Mouse (Mus musculus): Measurements from ENCODE around the gene Nav2.
A peak's percentile ranks its signal among the peaks of the same experiment; 100 is the strongest.

Gene Nav2

DNA sequence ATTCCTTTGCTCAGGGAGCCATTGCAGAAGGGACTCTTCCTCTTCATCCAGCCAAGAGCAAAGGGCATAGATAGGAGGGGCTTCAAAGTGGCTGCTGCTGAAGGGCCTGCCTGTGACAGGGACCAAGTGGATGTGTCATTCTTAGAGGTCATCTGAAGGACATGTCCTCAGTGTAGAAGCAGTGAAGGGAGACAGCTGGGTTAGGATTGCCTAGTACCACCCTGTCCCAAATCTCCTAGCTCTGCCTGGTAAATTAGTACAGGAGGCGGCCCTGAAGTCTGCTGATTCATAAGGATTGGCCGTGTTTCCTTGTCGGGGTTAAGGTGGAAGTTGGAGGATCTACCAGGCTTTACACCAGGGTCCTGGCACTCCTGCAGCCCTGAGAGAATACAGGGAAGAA, 691.4 kb downstream of the Nav2 start:
- no peak for DNase-seq

- peak; percentile 89 for DNase-seq
Observed at GRCm38 (mm10) chr7:49601191-49601975, 692.9 kb downstream of the Nav2 start.

- no peak for DNase-seq
Observed at GRCm38 (mm10) chr7:49604244-49604643, 695.7 kb downstream of the Nav2 start.

GRCm38 (mm10) chr7:49604965-49605795, 696.7 kb downstream of the Nav2 start:
- no peak for DNase-seq

- DNase-seq: peak; percentile 79
Observed at GRCm38 (mm10) chr7:49616258-49616735, 707.8 kb downstream of the Nav2 start.

DNA sequence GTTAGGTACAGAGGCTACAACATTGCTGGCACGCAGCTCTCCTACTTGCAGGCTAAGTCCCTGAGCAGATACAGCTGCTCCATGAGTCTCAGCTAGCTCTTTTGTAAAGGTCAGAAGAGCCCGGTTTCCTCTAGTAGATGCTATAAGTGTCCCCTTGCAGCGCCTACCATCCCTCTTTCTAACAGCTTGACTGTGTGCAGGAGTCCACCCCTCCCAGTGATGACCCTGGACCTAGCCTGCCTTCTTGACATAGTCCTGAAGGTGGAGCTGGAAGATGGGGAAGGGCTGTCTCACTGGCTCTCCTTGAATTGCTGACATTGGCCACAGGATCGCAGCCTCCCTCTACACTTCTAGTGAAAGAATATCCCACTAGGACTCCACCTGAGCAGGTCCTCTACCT, 708.6 kb downstream of the Nav2 start:
- DNase-seq: no peak

DNA sequence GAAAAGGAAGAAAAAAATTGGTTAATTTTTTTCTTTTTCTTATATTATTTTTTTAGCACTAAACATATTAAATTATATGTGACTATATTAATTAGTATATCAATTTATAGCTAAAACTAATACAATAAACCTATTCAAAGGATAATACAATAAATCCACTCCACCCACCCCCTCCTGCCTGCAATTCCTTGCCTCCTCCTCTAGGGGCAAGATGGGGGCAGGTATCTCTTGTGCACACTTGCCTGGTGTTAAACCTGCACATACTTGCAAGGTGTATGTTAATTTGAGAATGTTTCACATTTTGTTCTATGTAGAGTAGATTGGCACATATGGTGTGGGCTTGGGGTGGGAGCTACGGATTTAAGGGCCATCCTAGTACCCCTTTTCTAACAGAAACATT, 711.6 kb downstream of the Nav2 start:
- no peak for DNase-seq

DNA sequence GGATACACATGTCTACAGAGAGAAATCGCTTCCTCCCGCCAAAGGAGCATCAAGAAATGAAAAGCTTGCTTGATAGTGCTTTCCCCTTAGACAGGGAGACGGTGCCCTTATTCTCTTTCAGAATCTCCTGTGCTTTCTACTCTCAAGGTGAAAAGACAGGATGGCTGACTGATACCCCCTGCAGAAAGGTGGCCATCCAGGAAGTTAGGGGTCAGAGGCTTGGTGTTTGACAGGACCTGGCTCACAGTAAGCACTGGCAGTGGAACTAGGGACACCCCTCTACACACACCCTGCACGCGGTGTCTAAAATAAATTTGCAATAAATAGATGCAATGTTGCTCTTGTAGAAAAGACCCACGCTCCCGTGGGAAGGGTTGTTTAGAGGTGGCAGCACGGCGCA, 723.4 kb downstream of the Nav2 start:
- DNase-seq: no peak

DNA sequence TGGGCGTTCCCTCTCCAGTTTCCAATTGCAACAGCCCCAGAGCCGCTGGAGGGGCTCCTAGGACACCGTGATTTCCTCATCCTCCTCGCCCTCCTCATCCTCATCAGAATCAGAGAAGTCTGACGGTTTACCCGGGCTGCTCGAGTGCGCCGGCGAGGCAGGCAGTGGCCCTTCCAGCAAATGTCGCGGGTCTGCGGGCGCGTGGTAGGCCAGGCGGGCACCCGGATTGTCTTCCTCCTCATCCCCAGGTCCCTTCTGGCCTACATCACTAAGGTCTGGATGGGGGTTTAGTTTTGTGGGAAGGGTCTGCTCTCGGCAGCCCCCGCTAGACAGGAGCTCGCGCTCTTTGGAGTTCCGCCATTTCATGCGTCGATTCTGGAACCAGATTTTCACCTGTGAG, 723.9 kb downstream of the Nav2 start:
- DNase-seq: no peak

- no peak for DNase-seq
Observed at GRCm38 (mm10) chr7:49633375-49633956, 725.0 kb downstream of the Nav2 start.

- DNase-seq: no peak
Observed at GRCm38 (mm10) chr7:49634291-49635073, 726.0 kb downstream of the Nav2 start.

DNA sequence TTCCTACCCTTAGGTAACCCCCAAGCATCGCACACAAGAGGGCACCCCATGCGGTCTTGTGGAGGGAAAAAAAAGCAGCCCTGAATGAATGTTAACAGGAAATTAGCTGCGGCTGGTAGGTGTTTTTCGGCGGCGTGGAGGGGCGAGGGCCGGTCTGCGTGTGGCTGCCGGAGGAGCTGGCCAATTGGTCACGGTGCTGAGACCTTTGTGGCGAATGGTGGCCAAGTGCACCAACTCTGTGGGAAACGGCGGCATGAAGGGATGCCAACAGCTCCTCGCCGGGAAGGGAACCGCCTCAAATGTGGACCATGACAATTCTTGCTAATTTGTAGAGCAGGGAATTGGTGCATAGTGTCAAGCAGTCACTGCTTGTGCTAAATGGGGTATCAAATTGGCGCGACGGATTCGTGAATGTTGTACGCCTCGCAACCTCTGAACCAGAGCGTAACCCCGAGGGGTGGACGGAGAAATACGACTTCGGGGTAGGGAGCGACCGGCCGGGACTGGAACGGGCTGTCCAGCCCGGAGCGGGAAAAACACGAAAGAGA, 726.6 kb downstream of the Nav2 start:
- no peak for DNase-seq

DNA sequence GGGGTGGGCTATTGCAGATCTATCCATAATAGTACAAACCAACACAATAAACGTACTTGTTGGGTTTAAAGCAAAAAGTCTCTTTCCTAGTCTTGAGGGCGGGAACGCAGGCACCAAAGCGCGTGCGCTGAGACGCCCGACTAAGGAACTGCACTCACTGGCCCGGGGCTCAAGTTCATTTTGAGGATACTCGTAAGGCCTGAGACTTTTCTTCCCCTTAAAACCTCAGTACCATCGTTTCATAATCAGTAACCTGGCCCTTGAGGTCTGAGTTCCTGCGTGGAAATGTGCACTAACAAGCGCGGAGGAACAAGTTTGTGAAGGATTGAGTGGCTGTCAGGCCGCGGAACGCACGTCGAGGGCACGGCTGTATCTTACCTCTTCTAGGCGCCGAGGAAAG, 727.5 kb downstream of the Nav2 start:
- no peak for DNase-seq

- DNase-seq: no peak
Observed at GRCm38 (mm10) chr7:49636491-49637115, 728.1 kb downstream of the Nav2 start, which contains the start of gene Dbx1. Dbx1 (minus strand) TSS chr7:49636849.

GRCm38 (mm10) chr7:49637281-49637680, 728.8 kb downstream of the Nav2 start:
- DNase-seq: no peak

DNA sequence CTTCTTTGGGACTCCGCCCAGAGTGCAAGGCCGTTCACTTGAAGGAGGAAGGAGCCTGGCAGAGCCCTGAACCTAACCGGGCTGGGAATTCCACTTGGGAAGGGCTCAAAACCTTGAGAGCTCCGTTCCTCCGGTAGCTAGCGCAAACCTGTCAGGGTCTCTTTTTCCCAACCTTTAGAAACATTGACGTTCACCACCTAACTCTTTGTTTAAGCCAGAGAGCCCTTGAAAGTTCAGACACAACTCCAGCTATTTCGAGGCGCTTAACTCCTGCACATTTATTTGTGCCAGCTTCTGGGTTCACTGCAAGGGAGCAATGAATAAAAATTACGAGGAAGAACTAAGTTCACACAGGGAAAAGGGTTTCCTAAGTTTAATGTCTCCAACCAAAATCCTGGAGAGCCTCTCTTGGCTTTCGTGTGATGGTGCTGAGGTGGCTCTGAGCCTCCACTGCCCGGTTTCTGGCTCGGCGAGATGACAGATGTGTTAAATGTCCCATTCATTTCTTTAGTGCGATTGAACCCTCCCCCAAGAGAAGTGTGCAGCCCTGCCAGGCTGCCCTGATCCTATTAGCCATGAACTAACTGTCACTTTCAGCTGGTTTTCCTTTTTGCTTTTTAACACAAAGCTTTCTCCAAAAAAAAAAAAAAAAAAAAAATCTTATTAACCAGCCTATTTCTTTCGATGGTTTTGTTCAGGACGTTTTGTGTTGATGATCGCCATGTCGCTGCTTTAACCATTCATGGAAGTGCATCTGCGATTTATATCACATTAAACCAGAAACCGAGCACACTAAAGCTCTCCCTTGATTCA, 729.5 kb downstream of the Nav2 start:
- no peak for DNase-seq

DNA sequence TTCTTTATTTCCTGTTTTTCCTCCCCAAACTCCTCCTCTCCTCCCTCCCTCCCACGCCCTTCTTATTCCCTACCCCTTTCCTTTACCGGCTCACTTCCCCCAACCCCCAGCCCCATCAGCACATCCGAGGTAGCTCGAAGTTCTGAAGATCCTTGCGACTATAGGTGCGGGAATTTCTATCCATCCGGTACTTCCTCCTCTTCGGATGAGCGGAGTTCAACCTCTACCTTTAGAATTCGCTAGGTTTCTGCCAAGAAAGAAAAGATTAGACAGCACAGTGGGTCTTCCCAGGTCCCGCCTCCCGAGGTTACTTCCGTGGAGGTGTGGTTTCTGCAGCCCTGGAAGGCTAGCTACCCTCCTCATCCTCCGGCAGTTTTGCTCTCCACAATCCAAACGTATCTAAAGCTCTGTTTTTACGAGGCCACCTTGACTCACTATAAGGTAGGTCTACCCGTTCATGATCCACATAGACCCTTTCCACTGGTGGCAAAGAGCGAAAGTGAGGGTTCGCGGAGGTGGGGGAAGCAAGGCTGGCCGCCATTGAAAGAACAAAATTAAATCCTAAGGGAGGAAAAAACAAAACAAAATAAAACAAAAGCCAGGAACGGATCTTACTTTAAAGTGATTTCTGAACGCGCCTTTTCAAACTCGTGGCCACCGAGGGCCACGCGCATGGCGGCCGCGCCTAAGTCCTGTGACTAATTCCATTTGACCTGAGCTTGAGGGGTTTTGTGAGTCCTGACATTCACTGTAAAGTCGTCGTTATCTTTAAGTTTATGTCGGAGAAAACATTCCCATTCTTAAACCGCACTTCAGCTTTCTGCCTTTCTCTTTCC, 730.6 kb downstream of the Nav2 start:
- no peak for DNase-seq

DNA sequence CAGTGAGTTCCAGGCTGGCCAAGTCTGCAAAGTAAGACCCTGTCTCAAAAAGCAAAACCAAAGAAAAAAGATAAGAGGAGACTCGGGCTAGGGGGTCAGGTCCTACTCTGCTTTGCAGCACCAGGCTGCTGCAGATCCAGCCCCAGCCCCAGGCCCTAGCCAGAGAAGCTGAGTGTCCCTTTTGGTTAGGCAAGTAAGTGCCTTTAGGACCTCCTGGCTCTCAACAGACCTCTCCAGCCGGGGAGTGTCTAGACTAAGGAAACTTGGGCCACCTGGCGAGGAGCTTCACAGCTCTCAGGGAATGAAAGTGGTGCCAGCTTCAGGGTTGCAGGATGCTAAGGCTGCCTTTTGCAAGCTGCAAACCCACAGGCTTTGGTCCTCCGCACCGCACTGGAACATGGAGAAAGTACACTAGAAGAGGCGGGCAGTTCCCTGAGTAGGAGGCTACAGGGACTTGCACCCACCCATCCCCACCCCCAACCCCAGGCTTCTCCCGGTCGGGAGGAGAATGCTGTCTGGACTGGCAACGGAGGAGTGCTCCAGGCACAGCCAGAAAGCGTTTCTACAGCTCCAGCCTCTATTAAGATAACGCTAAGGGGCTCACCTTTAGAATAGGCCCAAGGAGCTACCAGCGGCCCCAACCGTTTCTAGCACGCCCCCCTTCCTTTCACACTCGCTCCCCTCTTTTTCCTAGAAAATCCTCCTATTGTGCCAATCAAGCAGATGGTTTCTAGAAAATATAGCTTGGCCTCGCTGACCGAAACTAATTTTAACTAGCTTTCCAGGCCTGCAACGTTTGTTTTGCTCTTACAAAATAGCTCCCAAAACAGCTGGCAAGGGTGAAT, 731.6 kb downstream of the Nav2 start:
- no peak for DNase-seq

GRCm38 (mm10) chr7:49640709-49641305, 732.3 kb downstream of the Nav2 start:
- DNase-seq: no peak

Measured in right cerebral cortex, postnatal 14 days (tissue).